Mouse (Mus musculus): Measurements from ENCODE around the gene Urm1. TPM values are rescaled to one million over a fixed set of nuclear protein-coding genes. Genes with fewer than 3 reads are reported as not detected.

Gene Urm1
- total RNA-seq, 4 experiments from 2014 or later = 54.4 to 63.1 (median 58.9) TPM

GRCm38 (mm10) chr2:29826926-29827708 lies 7.2 kb downstream of the Urm1 start:
- DNase-seq (ENCODE audit: low spot score in 2 of 2) = peak; percentile 94 to 95

DNA sequence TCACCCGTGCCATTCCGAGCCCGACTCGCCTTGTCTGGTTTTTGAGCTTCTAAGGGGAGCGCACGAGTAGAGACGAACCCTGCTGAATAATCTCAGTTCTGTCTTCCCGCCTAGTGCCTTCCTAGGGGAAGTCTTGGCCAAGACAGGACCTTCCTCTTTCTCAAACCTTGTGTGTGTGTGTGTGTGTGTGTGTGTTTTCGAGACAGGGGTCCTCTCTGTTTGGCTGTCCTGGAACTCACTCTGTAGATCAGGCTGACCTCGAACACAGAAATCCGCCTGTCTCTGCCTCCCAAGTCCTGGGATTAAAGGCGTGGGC lies 7.8 kb downstream of the Urm1 start:
- no peak for DNase-seq (ENCODE audit: low spot score in 2 of 2)

GRCm38 (mm10) chr2:29831106-29831505 lies 11.2 kb downstream of the Urm1 start:
- DNase-seq (ENCODE audit: low spot score in 2 of 2) = peak; percentile 53 to 78

GRCm38 (mm10) chr2:29833796-29834195 lies 13.9 kb downstream of the Urm1 start:
- DNase-seq (ENCODE audit: low spot score in 2 of 2) = no peak

- no peak for DNase-seq (ENCODE audit: low spot score in 2 of 2)
Observed at GRCm38 (mm10) chr2:29835391-29835899, 15.6 kb downstream of the Urm1 start.

GRCm38 (mm10) chr2:29839460-29839859 lies 19.6 kb downstream of the Urm1 start:
- DNase-seq (ENCODE audit: low spot score in 2 of 2) = no peak

DNA sequence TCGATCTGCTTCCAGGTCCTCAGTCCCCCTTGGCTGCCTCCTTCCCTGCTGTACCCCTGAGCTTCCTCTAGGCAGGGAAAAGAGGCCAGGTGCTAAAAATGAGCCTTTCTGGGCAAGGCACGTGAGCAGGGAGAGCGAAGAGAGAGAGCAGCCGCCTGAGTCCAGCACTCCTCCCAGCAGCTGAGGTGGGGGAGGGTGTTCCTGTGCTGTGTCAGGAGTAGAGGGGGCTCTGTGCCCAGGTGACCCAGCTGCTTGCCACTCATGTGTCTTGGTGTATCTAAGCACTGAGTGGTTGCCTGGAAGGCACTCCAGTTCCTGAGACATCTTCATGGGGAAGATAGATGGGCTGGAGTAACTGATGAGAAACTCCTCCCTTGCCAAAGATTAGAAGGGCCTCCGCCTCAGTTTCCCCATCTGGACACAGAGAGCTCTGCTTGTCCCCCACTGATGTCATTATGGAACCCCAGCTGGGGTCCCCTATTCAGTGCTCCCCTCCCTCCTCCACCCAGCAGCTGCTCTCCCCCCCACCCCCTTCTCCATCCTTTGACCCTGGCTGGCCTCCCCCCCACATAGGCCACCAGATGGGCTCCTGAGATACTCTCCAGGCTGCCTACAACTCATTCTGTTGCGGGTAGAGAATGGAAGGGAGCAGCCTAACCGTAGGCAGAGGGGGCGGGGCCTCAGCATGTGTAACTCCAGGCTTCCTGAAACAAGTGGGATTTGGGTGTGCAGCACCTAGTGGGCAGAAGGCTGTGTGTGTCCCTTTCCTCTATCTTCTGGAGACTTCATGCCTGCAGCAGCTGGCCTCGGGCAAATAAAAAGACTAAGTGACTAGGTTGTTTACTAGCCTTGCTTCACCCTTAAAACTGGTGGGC lies 23.6 kb downstream of the Urm1 start:
- DNase-seq (ENCODE audit: low spot score in 2 of 2) = peak in 1 of 2 experiments; percentile 57

GRCm38 (mm10) chr2:29844115-29844514 lies 24.2 kb downstream of the Urm1 start:
- no peak for DNase-seq (ENCODE audit: low spot score in 2 of 2)

DNA sequence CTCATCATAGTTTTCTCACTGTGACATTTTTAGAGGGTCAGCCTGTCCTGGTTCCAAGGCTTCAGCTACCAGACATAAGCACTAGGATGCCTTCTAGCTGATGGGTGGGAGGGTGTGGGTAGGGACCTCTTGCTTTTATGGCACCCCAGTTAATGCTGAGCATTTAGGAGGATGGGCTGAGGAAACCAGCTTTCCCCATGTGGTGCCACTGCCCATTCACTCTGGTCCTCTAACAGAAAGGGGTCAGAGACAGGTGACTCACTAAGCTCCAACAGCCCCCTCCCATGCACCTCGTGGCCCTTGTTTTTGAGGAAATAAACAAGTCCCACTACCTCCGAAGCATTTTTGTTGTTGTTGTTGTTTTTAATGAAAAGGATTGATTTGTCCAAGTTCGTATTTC lies 24.8 kb downstream of the Urm1 start:
- DNase-seq (ENCODE audit: low spot score in 2 of 2) = no peak

DNA sequence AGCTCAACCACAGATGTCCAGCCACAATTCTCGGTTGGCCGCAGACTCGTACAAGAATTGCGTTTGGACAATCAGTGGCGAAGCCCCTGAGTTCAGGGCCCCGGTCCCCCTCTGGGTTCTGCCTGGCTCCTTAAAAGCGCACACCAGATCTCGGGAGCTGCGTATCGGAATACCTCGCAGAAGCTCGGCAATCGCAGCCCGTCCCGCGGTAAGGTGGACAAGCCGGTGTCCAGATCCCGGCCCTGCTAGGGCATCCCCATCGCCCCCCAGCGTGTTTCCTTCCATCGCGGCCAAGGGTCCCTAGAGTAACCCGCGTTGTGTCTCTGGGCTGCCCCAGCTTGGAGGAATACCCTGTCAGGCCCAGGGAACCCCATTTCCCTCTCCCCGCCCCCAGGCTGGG lies 25.8 kb downstream of the Urm1 start:
- DNase-seq (ENCODE audit: low spot score in 2 of 2) = no peak

GRCm38 (mm10) chr2:29846061-29846853 lies 26.4 kb downstream of the Urm1 start:
- peak in 1 of 2 experiments; percentile 50 for DNase-seq (ENCODE audit: low spot score in 2 of 2)

DNA sequence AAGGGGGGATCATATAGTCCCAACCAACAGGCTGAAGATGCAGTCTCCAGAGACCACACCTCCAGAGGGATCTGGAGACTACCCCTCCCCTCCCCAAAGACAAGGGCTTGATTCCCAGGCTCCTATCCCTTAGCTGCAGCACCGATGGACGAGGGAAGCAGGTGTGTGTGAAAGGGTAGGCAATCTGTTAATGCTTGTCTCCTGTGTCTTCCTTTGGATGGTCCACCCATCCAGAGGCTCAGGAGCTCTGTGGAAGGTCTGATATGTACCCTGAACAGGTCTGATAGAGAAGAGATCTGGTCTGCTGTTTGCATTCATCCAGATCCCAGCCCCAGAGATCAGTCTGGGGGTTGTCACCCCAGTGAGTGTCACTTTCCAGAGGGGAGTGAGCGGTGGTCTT lies 27.0 kb downstream of the Urm1 start:
- DNase-seq (ENCODE audit: low spot score in 2 of 2) = no peak

DNA sequence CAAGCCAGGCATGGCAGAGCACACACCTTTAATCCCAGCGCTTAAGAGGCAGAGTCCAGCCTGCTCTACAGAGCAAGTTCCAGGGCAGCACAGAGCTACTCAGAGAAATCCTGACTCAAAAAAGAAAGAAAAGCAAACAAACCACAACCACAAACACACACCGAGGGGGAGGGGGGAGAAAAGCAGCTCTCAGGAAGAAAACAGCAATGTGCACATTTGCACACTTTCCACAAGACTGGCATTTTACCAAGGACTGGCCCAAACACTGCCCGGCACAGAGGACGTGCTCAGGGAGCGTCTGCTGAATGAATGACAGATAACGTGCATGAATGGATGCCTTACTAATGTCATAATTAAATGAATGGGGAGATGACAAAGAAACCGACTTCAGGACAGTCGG lies 29.2 kb downstream of the Urm1 start:
- DNase-seq (ENCODE audit: low spot score in 2 of 2) = no peak

DNA sequence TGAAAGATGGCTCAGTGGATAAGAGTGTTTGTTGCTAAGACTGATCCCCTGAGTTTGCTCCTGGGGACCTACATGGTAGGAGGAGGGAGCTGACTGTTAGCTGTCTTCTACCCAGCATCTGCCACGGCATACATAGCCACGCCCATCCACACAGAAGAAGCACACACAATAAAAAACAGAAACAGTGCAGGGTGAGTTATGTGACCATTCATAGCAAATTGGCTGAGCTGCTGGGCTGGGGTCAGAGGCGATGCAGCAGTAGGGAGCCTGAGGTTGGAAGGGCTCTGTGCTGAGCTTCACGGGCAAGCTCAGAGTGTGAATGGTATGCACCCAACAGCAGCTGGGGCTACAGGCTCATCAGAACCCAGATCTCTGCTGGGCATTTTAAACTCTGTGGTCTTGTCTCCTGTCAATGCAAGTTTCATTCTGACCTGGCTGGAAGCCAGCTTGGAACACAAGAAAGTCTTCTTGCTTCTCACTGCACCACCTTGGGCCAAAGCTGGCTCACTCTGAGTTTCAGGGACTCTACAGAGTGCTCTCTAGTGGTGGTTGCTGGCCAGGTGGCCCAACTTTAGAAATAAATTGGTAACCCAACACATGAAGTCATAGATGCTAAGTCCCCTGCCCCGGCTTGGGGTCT lies 30.1 kb downstream of the Urm1 start:
- no peak for DNase-seq (ENCODE audit: low spot score in 2 of 2)

DNA sequence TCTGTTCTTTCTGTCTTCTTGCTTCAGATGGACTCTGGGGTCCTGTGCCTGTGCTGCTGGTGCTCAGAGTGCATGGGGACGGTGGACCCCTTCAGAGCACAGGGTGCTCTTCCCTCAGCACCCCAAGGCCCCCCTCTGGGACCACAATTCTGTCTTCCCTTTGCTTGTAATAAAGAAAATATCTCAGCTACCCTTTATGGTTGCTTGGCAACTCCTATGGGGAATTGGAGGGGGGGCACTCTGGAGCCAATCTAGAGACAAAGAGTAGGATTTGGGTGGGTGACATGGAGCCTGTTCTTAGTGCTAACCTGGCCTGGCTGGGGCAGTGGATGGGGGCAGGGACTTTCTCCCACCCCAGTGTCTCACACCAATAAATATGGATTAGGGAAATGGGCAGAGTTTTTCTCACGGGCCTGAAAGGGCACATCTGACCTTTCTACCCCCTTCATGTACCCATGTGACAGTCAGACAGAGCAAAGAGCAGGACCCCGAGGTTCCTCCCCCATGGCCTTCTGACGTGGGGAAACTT lies 33.1 kb downstream of the Urm1 start:
- DNase-seq (ENCODE audit: low spot score in 2 of 2) = no peak

- no peak for DNase-seq (ENCODE audit: low spot score in 2 of 2)
Observed at GRCm38 (mm10) chr2:29853736-29854135, 33.9 kb downstream of the Urm1 start.

GRCm38 (mm10) chr2:29855585-29856210 lies 35.8 kb downstream of the Urm1 start:
- no peak for DNase-seq (ENCODE audit: low spot score in 2 of 2)

DNA sequence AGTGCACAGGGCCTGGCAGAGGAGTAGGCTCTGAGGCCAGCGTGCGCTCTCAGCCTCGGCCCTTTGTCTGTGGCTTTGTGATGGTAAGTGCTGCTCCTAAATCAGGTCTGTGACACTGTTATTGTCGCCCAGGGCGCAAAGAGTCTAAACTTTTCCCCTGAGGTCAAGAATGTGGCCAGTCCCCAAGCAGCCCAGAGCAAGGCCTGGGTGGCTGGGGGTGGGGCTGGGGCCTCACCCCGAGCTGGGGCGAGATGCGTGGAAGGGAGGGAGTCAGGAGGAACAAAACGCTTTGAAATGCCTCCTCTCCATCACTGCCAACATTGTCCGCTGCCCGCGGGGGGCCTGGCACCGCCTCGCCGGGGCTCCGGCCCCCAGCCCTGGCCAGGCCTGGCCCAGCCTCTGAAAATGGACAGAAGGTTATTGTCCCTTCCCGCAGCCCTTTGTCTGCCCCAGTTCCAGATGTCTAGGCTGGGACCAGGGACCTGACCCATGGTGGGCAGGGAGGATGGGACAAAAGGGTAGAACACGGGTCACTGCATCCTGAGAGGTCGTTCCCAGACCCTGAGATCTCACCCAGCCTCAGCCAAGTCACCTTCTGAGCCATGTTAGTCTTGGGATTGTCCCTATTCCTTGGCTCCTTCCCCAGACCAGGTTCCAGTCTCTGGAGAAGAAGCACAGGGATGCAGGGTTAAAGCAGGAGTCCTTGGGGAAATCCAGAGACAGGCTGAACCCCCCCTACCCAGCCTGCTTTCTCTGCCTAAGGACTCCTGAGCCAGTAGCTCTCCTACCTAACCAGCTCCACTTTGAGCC lies 36.8 kb downstream of the Urm1 start:
- DNase-seq (ENCODE audit: low spot score in 2 of 2) = peak; percentile 52 to 68

GRCm38 (mm10) chr2:29857341-29857740 lies 37.5 kb downstream of the Urm1 start:
- no peak for DNase-seq (ENCODE audit: low spot score in 2 of 2)

DNA sequence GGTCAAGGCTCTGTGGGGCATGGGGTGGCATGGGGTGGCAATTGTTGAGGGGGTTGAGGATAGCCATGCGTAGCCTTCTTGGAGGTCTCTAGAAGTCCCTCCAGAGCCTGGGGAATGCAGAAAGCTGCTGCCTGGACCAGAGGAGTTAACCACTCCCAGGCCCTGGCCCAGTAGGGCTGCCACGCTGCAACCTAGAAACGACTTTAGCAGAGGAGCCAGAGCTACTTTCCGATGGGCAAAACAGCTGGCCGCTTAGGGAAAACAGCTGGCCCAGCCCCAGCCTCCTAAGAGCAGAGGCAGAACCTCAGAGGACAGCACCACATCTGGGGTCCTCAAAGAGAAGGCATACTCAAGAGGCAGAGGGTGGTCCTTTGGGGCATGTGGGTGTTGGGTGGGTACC lies 38.1 kb downstream of the Urm1 start:
- no peak for DNase-seq (ENCODE audit: low spot score in 2 of 2)
